Mouse (Mus musculus): ENCODE results near the gene Brat1.
A peak's percentile ranks its signal among the peaks of the same experiment; 100 is the strongest.

Gene Brat1

DNA sequence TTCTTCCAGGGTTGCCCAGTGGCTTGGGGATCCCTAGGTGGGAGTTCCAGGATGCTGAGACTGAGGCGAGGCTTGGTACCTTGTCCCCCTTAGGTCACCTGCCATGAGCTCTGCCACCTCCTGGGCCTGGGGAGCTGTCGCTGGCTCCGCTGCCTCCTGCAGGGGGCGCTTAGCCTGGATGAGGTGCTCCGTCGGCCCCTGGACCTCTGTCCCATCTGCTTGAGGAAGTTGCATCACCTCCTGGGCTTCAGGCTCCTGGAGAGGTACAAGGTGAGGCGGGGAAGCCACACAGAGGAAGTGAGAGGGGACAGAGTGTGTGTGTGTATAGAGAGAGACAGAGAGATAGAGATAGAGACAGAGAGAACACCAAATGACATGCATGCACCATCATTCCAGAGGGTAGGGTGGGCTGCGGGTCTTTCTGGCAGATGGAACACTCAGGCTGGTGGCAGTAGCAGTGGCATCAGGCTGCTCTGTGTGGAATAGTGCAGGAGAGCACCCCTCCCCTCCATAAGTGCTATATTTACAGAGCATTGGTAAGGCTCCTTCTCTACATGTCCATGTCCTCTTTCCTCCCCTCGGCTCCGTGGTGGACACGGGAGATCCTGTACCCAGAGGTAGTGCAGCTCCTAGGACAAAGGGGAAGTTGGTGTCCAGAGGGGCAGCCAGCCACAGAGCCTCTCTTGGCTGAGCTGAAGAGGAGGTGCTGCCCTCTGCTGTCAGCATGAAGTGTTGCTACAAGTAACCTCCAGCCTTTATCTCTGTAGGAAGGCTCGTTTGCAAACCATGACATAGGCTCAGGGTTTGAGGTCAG lies 44.5 kb downstream of the Brat1 start:
- DNase-seq: peak; percentile 84

DNA sequence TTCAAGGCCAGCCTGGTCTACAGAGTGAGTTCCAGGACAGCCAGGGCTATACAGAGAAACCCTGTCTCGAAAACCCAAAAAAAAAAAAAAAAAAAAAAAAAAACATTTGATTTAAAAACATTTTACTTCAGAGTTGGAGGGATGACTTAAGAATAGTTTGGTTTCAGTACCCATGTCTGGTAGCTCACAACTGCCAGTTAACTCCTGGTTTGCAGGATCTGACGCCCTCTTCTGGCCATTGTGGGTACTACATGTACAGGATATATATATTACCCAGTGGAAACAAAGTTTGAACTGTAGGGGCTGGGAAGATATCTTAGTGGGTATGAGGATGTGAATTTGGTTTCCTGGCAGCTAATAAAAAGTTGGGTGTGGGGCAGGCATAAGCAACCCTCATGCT lies 46.1 kb downstream of the Brat1 start:
- no peak for DNase-seq

DNA sequence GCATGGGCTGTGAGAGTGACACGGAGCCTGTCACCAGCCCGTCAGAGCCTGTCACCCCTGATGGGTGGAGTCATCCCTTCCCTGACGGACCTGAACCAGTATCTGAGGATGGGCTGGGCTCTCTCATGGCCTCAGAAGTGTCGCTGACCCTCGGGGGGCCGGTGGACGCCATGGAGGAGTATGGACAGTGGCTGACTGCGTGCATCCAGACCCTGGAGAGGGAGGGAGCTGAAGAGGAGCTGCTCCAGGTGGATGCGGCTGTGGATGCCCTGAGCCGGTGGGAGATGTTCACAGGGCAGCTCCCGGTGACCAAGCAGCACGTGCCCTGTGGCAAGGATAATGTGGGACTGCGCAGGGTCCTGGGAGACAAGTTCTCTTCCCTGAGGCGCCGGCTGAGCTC lies 47.2 kb downstream of the Brat1 start:
- no peak for DNase-seq

DNA sequence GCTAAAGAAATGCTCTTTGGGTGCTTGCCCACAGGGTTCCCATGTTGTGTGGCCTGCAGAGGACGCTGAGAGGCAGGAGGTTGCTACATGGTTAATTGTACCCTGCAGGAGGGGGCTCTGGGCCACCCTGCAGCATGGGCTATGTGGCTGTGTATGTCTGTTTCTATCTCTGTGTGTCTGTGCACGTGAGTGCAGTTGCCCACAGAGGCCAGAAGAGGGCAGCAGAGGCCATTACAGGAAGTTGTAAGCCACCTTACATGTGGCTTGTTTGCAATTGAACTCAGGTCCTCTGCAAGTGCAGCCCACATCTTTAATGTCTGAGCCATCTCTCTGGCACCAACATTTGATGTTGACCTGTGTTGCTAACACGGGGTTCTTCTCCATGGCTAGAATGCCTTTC lies 47.8 kb downstream of the Brat1 start:
- DNase-seq: no peak

DNA sequence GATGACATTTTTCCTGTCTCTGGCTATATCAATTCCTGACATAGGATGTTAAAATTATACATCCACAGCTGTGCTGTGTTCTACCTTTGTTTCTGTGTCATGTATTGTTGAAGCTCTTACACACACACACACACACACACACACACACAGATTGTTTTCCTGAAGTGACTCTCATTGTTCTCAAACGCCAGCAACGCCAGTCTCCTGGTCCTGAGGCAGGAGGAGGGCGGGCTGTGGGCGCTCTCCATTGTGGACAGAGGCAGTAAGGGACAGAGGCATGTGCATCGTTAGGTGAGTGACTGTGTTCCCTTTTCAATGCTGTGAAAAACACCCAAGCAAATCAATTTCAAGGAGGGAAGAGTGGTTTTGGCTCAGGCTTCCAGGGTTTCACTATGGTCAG lies 48.4 kb downstream of the Brat1 start:
- peak; percentile 44 for DNase-seq

DNA sequence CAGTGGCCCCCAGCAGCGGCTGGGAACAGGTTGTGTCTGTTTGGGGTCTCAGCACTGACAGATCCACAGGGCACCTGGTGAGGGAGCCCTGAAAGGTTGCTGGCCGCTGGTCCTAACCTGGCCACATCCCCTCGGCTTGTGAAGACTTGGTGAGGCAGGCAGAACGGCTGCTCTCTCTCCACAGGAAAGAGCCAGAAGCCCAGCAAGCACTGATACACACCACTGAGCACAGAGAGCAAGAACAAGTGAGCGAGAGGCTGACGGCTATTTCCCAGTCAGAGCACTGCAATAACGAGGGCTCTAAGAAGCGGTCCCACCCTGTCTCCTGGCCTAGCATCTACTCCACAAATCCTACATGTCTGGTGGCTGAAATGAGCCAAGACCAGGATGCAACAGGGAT lies 54.1 kb downstream of the Brat1 start:
- no peak for DNase-seq

DNA sequence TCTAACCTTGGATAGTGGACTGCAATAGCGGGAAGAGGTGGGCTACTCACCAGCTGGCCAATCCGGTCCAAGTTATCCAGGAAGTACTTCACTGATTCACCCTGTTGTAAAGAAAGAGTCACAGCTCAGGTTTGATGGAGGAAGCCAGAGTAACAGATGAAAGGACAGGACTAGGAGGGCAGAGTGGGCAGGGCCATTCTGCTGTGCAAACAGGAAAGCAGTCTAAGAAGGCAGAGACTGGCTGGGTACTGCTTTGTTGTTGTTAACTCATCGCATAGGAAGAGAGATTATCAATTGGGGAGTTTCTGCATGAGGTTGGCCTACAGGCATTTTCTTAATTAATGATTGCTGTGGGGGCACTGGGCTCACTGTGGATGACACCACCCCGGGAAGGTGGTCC lies 57.7 kb downstream of the Brat1 start:
- no peak for DNase-seq

DNA sequence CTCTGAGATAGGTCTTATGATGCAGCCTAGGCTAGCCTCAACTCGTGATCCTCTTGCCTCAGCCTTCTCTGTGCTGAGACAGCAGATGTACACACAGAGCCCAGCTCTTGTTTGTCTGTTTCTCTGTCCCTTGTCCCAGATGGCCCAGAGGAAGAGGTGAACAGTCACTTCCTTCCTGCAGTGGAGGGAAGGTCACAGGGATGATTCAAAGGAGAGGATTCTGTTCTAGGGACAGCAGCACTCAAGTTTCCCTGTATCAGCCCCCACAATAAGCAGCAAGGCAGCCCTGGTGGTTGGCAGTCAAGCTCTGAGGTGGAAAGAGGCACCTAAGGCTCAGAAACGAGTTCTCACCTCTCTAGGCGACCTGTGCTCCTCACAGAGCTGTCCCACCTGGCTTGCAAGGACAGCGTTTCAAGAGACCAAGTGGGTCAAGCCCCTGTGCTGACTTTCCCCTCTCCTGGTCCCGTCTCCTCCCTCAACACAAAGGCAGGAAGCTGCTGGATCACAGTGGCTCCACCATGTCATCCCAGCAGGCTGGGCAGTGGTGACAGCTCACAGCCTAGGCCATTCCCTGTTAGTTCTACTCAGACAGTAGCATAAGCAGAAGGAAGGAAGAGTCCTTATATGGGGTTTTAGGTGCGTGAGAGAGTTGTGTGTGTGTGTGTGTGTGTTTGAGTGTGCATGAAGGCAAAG lies 60.3 kb downstream of the Brat1 start:
- DNase-seq: peak; percentile 50

DNA sequence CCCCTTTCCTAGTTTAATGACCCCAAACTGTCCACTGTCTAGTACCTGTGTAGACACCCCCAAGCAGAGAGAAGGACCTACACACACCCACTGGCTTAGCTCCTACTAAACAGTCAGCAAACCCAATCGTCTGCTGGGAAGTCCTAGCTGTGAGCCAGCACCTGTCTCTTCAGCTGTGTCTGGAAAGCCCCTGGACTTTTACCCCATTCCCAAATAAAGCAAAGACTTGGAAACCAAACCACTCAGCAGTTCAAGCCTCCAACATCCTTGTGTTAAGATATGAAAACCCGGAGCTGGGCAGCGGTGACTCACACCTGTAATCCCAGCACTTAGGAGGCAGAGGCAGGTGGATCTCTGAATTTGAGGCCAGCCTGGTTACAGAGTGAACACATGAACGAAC lies 61.8 kb downstream of the Brat1 start:
- DNase-seq: no peak

DNA sequence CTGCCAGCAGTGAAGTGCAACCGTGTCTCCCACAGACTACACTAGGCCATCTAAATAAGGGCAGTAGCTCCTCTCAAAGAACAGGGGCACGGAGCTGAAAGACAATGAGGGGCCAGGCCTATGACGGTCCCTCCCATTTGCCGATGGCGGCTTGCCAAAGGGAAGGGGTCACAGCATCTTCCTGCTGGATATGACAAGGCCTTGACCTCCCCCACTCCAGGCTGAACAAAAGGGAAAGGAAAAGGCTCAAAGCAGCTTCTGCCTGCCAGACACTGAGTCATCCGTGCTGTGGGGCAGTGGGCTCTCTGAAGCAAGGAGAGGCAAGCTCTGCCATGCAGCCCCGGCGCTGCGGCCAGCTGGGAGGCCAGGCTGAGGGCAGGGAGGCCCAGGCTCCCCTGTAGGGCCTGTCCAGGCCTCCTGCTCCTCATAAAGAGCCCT lies 62.9 kb downstream of the Brat1 start:
- peak; percentile 94 for DNase-seq

DNA sequence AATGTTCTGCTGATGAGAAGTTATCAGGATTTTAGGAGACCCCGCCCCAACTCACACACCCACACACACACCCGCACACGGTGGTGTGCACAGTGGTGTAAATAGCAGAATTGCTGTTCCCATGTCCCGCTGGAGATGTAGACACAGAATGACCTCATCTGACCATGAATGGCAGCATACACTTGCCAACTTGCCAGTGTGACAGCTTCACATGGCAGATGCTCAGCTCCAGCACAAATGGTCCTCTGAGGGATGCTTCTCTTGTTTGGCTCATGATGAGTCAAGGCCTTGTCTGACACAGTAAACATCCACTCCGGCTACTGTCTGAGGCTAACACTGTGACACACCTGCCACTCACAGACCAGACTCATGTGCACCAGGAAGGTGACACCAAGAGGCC lies 63.5 kb downstream of the Brat1 start:
- DNase-seq: no peak
